Mouse (Mus musculus) testis, adult 2 months (tissue): ENCODE results near the gene Spata32.

Experiments used
- CTCF ChIP-seq: fragments of 200-500 bp; IDR thresholded peaks from 2 replicates; pipeline ENCODE4 v1.5.1; 2012; ENCODE audit warnings: low read depth, mild to moderate bottlenecking, inconsistent platforms, low read length, moderate library complexity; ENCODE audit not compliant: control insufficient read depth, insufficient read depth, insufficient replicate concordance
- POLR2A ChIP-seq: fragments of 200-500 bp; IDR thresholded peaks from 2 replicates; pipeline ENCODE4 v1.6.1; 2012; ENCODE audit warnings: low read depth, mild to moderate bottlenecking, inconsistent platforms, low read length, moderate library complexity; ENCODE audit not compliant: control insufficient read depth

DNA sequence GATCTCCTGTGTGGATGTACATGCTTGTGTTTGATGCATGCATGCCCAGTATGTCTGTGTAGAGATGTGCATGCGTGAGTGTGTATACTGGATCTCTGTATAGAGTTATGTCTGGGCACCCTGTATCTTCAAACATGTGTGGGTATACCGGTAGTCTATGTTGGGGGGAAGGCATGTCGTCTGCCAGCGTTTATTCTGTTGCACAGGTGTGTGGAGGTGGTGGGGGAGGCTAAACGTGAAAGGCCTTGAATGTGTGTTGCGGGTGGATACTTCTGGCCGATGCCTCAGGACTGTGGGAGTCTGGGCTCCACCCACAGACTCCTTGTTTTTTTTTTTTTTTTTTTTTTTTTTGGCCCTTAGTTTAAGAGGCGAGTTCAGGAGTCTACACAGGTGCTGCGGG, 36.9 kb downstream of the Spata32 start:
- TF ChIP-seq POLR2A (no peak), CTCF (no peak)
